Mouse (Mus musculus) spleen, adult 2 months (tissue): ENCODE measurements around the gene Zfp131. TPM values are rescaled to one million over a fixed set of nuclear protein-coding genes. Genes with fewer than 3 reads are reported as not detected.

Source experiments
- DNase-seq, 2 experiments: peaks; one replicate each; pipeline versions ENCODE4 v3.0.0 to v3.0.0-alpha.2; 2012 to 2021; ENCODE audit warnings: low spot score in 2 of 2, low read depth in 1 of 2
- H3K27ac ChIP-seq: fragments of 200-500 bp; 2 replicates; pipeline ENCODE4 v1.5.1; 2012; ENCODE audit warnings: low read length, inconsistent platforms; ENCODE audit not compliant: insufficient read depth
- H3K27me3 ChIP-seq: fragments of 200-500 bp; 2 replicates; pipeline ENCODE4 v1.6.1; 2012; ENCODE audit warnings: mild to moderate bottlenecking, moderate library complexity, low read length, inconsistent platforms; ENCODE audit not compliant: control insufficient read depth, insufficient read depth
- H3K36me3 ChIP-seq: fragments of 200-500 bp; 2 replicates; pipeline ENCODE4 v1.6.1; 2012; ENCODE audit warnings: mild to moderate bottlenecking, low read length, inconsistent platforms; ENCODE audit not compliant: control insufficient read depth, insufficient read depth
- H3K4me1 ChIP-seq: fragments of 200-500 bp; 2 replicates; pipeline ENCODE4 v1.6.1; 2011; ENCODE audit warnings: inconsistent platforms; ENCODE audit not compliant: control insufficient read depth, insufficient read depth, insufficient read length
- H3K4me3 ChIP-seq: fragments of 200-500 bp; 2 replicates; pipeline ENCODE4 v1.5.1; 2011; ENCODE audit warnings: mild to moderate bottlenecking, inconsistent platforms; ENCODE audit not compliant: insufficient read depth, insufficient read length; ENCODE audit errors: extremely low read depth
- CTCF ChIP-seq: fragments of 200-500 bp; IDR thresholded peaks from 2 replicates; pipeline ENCODE4 v1.5.1; 2011; ENCODE audit warnings: mild to moderate bottlenecking, inconsistent platforms; ENCODE audit not compliant: insufficient read depth, insufficient read length, insufficient replicate concordance; ENCODE audit errors: extremely low read depth
- POLR2A ChIP-seq: fragments of 200-500 bp; IDR thresholded peaks from 2 replicates; pipeline ENCODE4 v1.6.1; 2011; ENCODE audit warnings: low read depth, low read length, inconsistent platforms
- WGBS: fragments of 180-500 bp; shearing (Covaris S2); methylation state at CpG from one replicate; pipeline ENCODE4 v1.1.7; 2018; 5-methylcytosine and 5-hydroxymethylcytosine counted together
- polyA plus RNA-seq: library from polyadenylated mRNA; depleted of rRNA; stranded (reverse); fragments of >200 nt; gene quantifications from 2 replicates; pipeline ENCODE4 v1.2.3, GENCODE M21; 2012

Zfp131 gene
- polyA plus RNA-seq, 1 experiment: 6.1 TPM

DNA sequence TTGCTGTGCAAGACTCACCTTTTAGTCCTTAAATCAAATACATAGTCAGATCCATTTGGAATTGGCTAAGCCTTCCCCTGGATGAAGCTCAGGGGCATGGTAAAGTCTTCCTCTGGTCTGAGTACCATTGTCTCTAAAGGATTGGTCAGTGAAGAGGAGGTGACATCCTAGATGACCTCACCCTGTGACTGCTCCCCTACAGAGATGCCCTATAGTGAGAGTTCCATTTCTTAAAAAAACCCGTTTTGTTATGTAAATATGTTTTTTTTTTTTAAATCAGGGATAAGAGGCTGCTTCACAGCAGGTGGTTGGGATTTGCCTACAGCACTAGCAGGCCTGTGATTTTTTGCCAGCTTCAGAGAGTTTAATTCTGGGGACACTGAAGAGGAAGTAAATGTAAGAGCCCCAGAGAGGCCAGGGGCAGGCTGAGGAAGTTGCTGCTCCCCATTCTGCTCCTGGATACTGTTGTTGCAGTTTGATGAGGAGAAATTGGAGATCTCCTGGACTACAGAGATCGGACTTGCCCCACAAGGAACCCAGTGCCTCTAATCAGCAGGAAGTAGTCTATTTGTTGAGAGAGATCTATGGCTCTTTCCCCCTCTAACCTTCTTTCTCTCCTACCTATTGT, 27.0 kb upstream of the Zfp131 start:
- no peak for DNase-seq
- Histone ChIP-seq H3K4me3 (no peak overlapping the region), H3K27ac (no peak overlapping the region), H3K4me1 (no peaks in the 10 kb centered on the region), H3K36me3 (no peaks in the 10 kb centered on the region), H3K27me3 (no peaks in the 10 kb centered on the region)
- TF ChIP-seq POLR2A: no peak
- WGBS: 29% methylated on average over 2 of the region's 2 CpGs

DNA sequence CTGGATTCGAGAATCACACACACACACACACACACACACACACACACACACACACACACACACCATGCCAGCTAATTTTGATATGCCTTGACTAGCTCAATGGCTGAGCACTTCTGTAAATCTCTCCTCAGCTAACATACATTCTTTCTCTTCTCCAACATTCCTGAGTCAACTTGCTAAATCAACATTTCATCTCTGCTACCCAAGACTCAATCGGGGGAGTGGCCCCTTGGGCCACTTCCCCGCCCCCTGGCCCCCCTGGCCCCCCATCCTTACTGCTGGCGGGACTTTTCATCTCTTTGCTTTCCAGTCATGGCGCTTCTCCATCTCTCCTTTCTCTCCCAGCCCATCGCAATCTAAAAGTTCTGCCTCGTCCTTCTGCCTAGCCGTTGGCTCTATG, 26.1 kb upstream of the Zfp131 start:
- no peak overlapping the region for H3K27ac ChIP-seq
- no peak overlapping the region for H3K4me3 ChIP-seq
- TF ChIP-seq POLR2A (no peak), CTCF (no peak)
- no peaks in the 10 kb centered on the region for H3K27me3 ChIP-seq
- no peaks in the 10 kb centered on the region for H3K4me1 ChIP-seq
- DNase-seq: no peak
- H3K36me3 ChIP-seq: no peaks in the 10 kb centered on the region
- WGBS: 85% methylated on average over 8 of the region's 8 CpGs

DNA sequence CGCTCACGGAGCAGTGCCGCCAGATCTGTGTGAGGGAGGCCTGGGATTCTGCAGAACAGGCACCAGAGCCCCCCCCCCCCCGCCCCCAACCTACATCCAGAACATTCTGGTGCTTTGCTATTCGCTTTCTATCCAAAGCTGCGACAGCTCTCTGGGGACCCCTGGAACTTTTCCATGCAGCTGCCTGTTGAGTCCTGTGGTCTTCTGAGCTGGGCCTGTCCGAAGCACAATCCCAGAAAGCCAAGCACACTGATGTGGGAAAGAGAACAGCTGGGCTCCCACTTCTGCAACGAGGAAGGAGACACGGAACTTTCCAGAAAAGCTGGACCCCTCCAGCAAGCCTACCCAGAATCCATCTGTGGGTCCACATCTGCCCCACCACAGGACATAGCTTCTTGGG, 19.3 kb upstream of the Zfp131 start:
- DNase-seq: no peak
- Histone ChIP-seq H3K4me1 (no peaks in the 10 kb centered on the region; the same call in 1 of the 2 replicates), H3K27me3 (no peaks in the 10 kb centered on the region), H3K36me3 (no peaks in the 10 kb centered on the region), H3K4me3 (no peak overlapping the region), H3K27ac (no peak overlapping the region)
- WGBS: 91% methylated on average over 9 of the region's 9 CpGs
- TF ChIP-seq CTCF (no peak), POLR2A (no peak)

- no peak overlapping the region for H3K27ac ChIP-seq
These were observed 18.2 kb upstream of the Zfp131 start for GRCm38 (mm10) chr13:119808937-119809336.

DNA sequence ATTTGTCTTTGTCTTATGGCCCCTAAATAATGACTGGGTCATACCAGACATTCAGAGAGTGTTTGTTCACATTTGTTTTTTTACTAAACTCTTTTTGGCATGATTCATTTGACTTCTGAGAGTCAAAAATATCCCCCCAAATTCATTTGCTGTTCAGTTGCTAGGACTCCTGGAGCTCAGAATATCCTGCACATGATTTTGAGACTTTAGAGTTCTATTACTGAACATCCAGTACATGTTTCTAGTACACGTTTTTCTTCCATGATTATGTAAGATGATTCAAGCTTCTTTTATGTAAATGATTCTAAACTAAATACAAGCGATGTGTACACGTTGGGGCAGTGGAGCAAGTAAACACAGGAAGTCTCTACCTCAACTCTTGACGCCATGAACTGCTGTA, 7.0 kb upstream of the Zfp131 start:
- Histone ChIP-seq H3K4me1 (no peaks in the 10 kb centered on the region), H3K27ac (no peak overlapping the region), H3K36me3 (no peaks in the 10 kb centered on the region), H3K27me3 (no peaks in the 10 kb centered on the region), H3K4me3 (no peak overlapping the region)
- 68% methylated on average over 4 of the region's 4 CpGs for WGBS
- no peak for TF ChIP-seq CTCF
- no peak for TF ChIP-seq POLR2A
- no peak for DNase-seq

More at GRCm38 (mm10) chr13:119808937-119809336, 18.2 kb upstream of the Zfp131 start:
- Histone ChIP-seq H3K36me3 (no peaks in the 10 kb centered on the region), H3K4me1 (no peaks in the 10 kb centered on the region; the same call in 1 of the 2 replicates), H3K27me3 (no peaks in the 10 kb centered on the region), H3K4me3 (no peak overlapping the region)
- TF ChIP-seq CTCF: no peak
- no peak for TF ChIP-seq POLR2A
- no peak for DNase-seq
- 29% methylated on average over 2 of the region's 2 CpGs for WGBS

GRCm38 (mm10) chr13:119792791-119793404, 2.2 kb upstream of the Zfp131 start:
- H3K4me3 ChIP-seq: no peak overlapping the region
- WGBS: 83% methylated on average over 5 of the region's 5 CpGs
- no peak for DNase-seq
- H3K27me3 ChIP-seq: no peaks in the 10 kb centered on the region
- TF ChIP-seq POLR2A: no peak
- no peak for TF ChIP-seq CTCF
- peaks cover 6% of the 10 kb centered on the region; the same call in 1 of the 2 replicates for H3K36me3 ChIP-seq
- H3K4me1 ChIP-seq: peaks cover 5% of the 10 kb centered on the region; the same call in 1 of the 2 replicates
- no peak overlapping the region for H3K27ac ChIP-seq

- 6% methylated on average over 18 of the region's 18 CpGs for WGBS
- H3K4me1 ChIP-seq: peaks cover 5% of the 10 kb centered on the region; the same call in 1 of the 2 replicates
- H3K27ac ChIP-seq: peak overlapping the region; percentile 97; the same call in 1 of the 2 replicates
- no peak for DNase-seq
- H3K4me3 ChIP-seq: peak overlapping the region; percentile 90
- H3K27me3 ChIP-seq: no peaks in the 10 kb centered on the region
- peaks cover 6% of the 10 kb centered on the region; the same call in 1 of the 2 replicates for H3K36me3 ChIP-seq
- TF ChIP-seq POLR2A (no peak), CTCF (no peak)
These were observed 969 bp upstream of the Zfp131 start for GRCm38 (mm10) chr13:119791580-119792135.
